ENCODE assay signal across 9 mouse cellular contexts in the genomic region with DNA sequence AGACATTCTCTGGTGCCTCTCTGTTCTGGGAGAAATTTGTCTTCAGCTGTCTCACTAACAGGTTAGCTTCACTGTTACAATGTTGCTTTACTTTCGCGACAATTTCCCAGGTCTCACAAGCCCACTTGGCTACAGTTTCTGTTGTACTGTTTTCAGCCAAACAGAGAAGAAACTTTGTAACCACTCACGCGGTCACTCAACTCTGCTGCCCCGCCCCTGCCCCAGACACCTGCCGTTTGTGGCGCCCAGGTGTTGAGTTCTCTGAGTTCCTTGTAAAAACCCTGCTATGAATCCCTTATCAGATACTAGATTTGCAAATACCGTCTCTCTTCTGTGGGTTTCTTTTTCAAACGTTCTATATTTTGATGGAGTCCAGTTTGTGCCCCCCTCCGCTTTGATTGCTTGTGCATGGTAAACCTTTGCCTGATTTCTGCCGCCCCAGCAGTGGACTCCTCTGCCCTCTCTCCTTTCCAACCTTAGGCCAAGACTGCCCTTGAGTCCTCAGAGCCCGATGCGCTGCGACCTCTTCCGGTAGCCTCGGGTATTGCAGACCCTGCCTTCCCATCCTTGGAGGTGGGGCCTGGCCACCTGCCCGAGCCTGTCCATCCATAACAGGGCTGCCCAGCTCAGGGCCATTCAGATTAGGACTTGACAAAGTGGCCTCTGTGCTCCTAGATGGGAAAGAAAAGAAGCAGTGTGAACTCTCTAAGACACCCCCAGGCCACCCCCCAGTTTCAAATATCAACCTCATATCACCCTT. TPM values are rescaled to one million over a fixed set of nuclear protein-coding genes. Genes with fewer than 3 reads are reported as not detected.
DNase-seq lines count a peak whose midpoint lies in the region; ATAC-seq and TF ChIP-seq lines count a peak whose summit lies in the region.
"Had no signal": no experiment of that assay in that cellular context is flagged by ENCODE, and none has a peak within 500 bp of the region (broad histone marks: within the 10 kb centered on the region; RNA-seq: fewer than 3 reads in every experiment).

No protein-coding gene starts in this region.

- no peak overlapping the region for H3K4me3 ChIP-seq in E14TG2a.4 (replicated peaks; ENCODE audit: low read length)
- H3K4me3 ChIP-seq in forebrain, postnatal 0 days (ENCODE audit: low read depth, low read length): no peak overlapping the region
- H3K4me3 ChIP-seq in hindbrain, embryonic 10.5 days: no peak overlapping the region
- H3K4me3 ChIP-seq: embryonic facial prominence, embryonic 12.5 days had no signal

- H3K9ac ChIP-seq in forebrain, postnatal 0 days: no peak overlapping the region
- H3K9ac ChIP-seq: embryonic facial prominence, embryonic 12.5 days had no signal

- peak; percentile 94 to 98 for DNase-seq in cerebellum, adult 18-20 months
- DNase-seq in forebrain, postnatal 0 days: peak; percentile 84
- DNase-seq in hindbrain, embryonic 10.5 days (ENCODE audit: low spot score): peak; percentile 85
- DNase-seq in layer of hippocampus, adult 9-10 months (ENCODE audit: low spot score): peak; percentile 82
- peak; percentile 93 for DNase-seq in lung, postnatal 10 days
- DNase-seq in ovary, postnatal 36 days (ENCODE audit: low spot score): peak; percentile 91
- peak; percentile 46 to 82 for DNase-seq in thymus, postnatal 10 days (ENCODE audit: low spot score in 2 of 2)

- peak; percentile 97 for TF ChIP-seq CTCF in E14TG2a.4 (conservative IDR thresholded peaks at IDR 0.05; ENCODE audit: low read length)
- TF ChIP-seq CTCF in forebrain, postnatal 0 days (IDR thresholded peaks at IDR 0.05; ENCODE audit: low read depth): peak; percentile 90

- H3K9me3 ChIP-seq in E14TG2a.4 (ENCODE audit: low read length): no peaks in the 10 kb centered on the region
- H3K9me3 ChIP-seq in forebrain, postnatal 0 days (ENCODE audit: low read length): no peaks in the 10 kb centered on the region
- no peaks in the 10 kb centered on the region for H3K9me3 ChIP-seq in hindbrain, embryonic 10.5 days
- H3K9me3 ChIP-seq: embryonic facial prominence, embryonic 12.5 days had no signal

- H3K27me3 ChIP-seq in E14TG2a.4 (ENCODE audit: insufficient read depth, low read length): peaks cover 25% of the 10 kb centered on the region
- H3K27me3 ChIP-seq in forebrain, postnatal 0 days (ENCODE audit: insufficient read depth, low read length): no peaks in the 10 kb centered on the region
- peaks cover 16% of the 10 kb centered on the region for H3K27me3 ChIP-seq in hindbrain, embryonic 10.5 days (ENCODE audit: insufficient read depth, poor library complexity, severe bottlenecking)
- H3K27me3 ChIP-seq: embryonic facial prominence, embryonic 12.5 days had no signal

- H3K36me3 ChIP-seq in E14TG2a.4 (ENCODE audit: insufficient read depth, low read length): no peaks in the 10 kb centered on the region
- H3K36me3 ChIP-seq in forebrain, postnatal 0 days (ENCODE audit: insufficient read depth): no peaks in the 10 kb centered on the region
- no peaks in the 10 kb centered on the region for H3K36me3 ChIP-seq in hindbrain, embryonic 10.5 days
- H3K36me3 ChIP-seq: embryonic facial prominence, embryonic 12.5 days had no signal

- peaks cover 9% of the 10 kb centered on the region for H3K4me1 ChIP-seq in E14TG2a.4 (replicated peaks; ENCODE audit: low read depth, low read length)
- no peaks in the 10 kb centered on the region for H3K4me1 ChIP-seq in forebrain, postnatal 0 days (ENCODE audit: insufficient read depth)
- H3K4me1 ChIP-seq in hindbrain, embryonic 10.5 days (replicated peaks): peaks cover 13% of the 10 kb centered on the region
- H3K4me1 ChIP-seq: embryonic facial prominence, embryonic 12.5 days had no signal

- WGBS in forebrain, postnatal 0 days: 19% methylated on average over 17 of the region's 17 CpGs
- 17% methylated on average over 17 of the region's 17 CpGs for WGBS in hindbrain, embryonic 10.5 days

- H3K4me2 ChIP-seq in forebrain, postnatal 0 days (ENCODE audit: low read depth): no peak overlapping the region
- H3K4me2 ChIP-seq: embryonic facial prominence, embryonic 12.5 days had no signal

- H3K27ac ChIP-seq in forebrain, postnatal 0 days (ENCODE audit: low read depth, low read length): no peak overlapping the region
- H3K27ac ChIP-seq in hindbrain, embryonic 10.5 days: no peak overlapping the region
- H3K27ac ChIP-seq: embryonic facial prominence, embryonic 12.5 days had no signal

- ATAC-seq in forebrain, postnatal 0 days: peak; percentile 56; the same call in 1 of the 2 replicates

RNA-seq across cellular contexts. Expression of gene Ninj1, which starts 17.7 kb away (rescaled TPM):
- total RNA-seq in forebrain, postnatal 0 days (2014; rRNA removed): 16.5 and 28.6 TPM in 2 replicates
- polyA plus RNA-seq in forebrain, postnatal 0 days (2015; fragmentation: Nextera tagmentation; extraction: Ambion mirVana): 37.0 and 43.1 TPM in 2 replicates
- polyA plus RNA-seq in hindbrain, embryonic 10.5 days (2016; fragmentation: Nextera tagmentation; extraction: Ambion mirVana): 26.3 and 28.3 TPM in 2 replicates

RNA-seq across cellular contexts. Expression of gene Wnk2, which starts 21.8 kb away (rescaled TPM):
- total RNA-seq in forebrain, postnatal 0 days (2014; rRNA removed): 35.2 and 46.6 TPM in 2 replicates
- 10.7 and 15.2 TPM in 2 replicates for polyA plus RNA-seq in forebrain, postnatal 0 days (2015; fragmentation: Nextera tagmentation; extraction: Ambion mirVana)
- polyA plus RNA-seq in hindbrain, embryonic 10.5 days (2016; fragmentation: Nextera tagmentation; extraction: Ambion mirVana): 4.5 and 8.5 TPM in 2 replicates

RNA-seq across cellular contexts. Expression of gene Card19, which starts 46.2 kb away (rescaled TPM):
- 14.9 and 15.8 TPM in 2 replicates for total RNA-seq in forebrain, postnatal 0 days (2014; rRNA removed)
- polyA plus RNA-seq in forebrain, postnatal 0 days (2015; fragmentation: Nextera tagmentation; extraction: Ambion mirVana): 32.0 TPM in 2 replicates
- 25.8 and 27.4 TPM in 2 replicates for polyA plus RNA-seq in hindbrain, embryonic 10.5 days (2016; fragmentation: Nextera tagmentation; extraction: Ambion mirVana)
